Mouse (Mus musculus) MEL (cell line): ENCODE measurements around the gene Ctcf. TPM values are rescaled to one million over a fixed set of nuclear protein-coding genes. Genes with fewer than 3 reads are reported as not detected.

ENCODE experiments used
- DNase-seq: peaks from one replicate; pipeline ENCODE4 v3.0.0; 2011; ENCODE audit warnings: low read depth, low spot score
- H3K27ac ChIP-seq: 2 replicates; pipeline ENCODE4 v1.5.1; 2012; ENCODE audit warnings: low read depth, mild to moderate bottlenecking, control low read depth, low read length, moderate library complexity; ENCODE audit not compliant: control insufficient read depth
- H3K27me3 ChIP-seq, 2 experiments: fragments of 150-350 bp in 1 of 2; sonication (generic) in 1 of 2; 2 replicates each; pipeline ENCODE4 v1.6.1; 2012; ENCODE audit warnings: low read length in 2 of 2, mild to moderate bottlenecking in 2 of 2, improper control_type of control experiment in 1 of 2, moderate library complexity in 1 of 2; ENCODE audit not compliant: insufficient read depth in 2 of 2, control insufficient read depth in 1 of 2
- H3K36me3 ChIP-seq, 2 experiments: 2 replicates each; pipeline ENCODE4 v1.6.1; 2012 to 2014; ENCODE audit warnings: low read length in 2 of 2, improper control_type of control experiment in 1 of 2, inconsistent platforms in 1 of 2, mild to moderate bottlenecking in 1 of 2; ENCODE audit not compliant: insufficient read depth in 2 of 2, control insufficient read depth in 1 of 2
- H3K4me1 ChIP-seq, 2 experiments: fragments of 150-350 bp in 1 of 2; sonication (generic) in 1 of 2; 2 replicates each; pipeline ENCODE4 v1.6.1; 2012; ENCODE audit warnings: low read length in 2 of 2, improper control_type of control experiment in 1 of 2, mild to moderate bottlenecking in 1 of 2; ENCODE audit not compliant: insufficient read depth in 2 of 2, control insufficient read depth in 1 of 2
- H3K4me3 ChIP-seq, 2 experiments: fragments of 150-350 bp in 1 of 2; sonication (generic) in 1 of 2; 2 replicates each; pipeline ENCODE4 v1.5.1; 2012; ENCODE audit warnings: low read depth in 2 of 2, low read length in 2 of 2, mild to moderate bottlenecking in 2 of 2, moderate library complexity in 2 of 2, control low read depth in 1 of 2, improper control_type of control experiment in 1 of 2; ENCODE audit not compliant: control insufficient read depth in 1 of 2, insufficient read depth in 1 of 2
- H3K79me2 ChIP-seq: 2 replicates; pipeline ENCODE4 v1.6.1; 2012; ENCODE audit warnings: mild to moderate bottlenecking, low read length, moderate library complexity; ENCODE audit not compliant: control insufficient read depth, poor library complexity, insufficient read depth
- H3K9ac ChIP-seq: 2 replicates; pipeline ENCODE4 v1.6.1; 2012; ENCODE audit warnings: low read depth, mild to moderate bottlenecking, control low read depth, low read length, moderate library complexity; ENCODE audit not compliant: control insufficient read depth, poor library complexity, severe bottlenecking
- H3K9me3 ChIP-seq: fragments of 150-350 bp; sonication (generic); replicated peaks from 2 replicates; pipeline ENCODE4 v1.6.1; 2012; ENCODE audit warnings: mild to moderate bottlenecking, low read length, improper control_type of control experiment, moderate library complexity; ENCODE audit not compliant: insufficient read depth
- BHLHE40 ChIP-seq: IDR thresholded peaks from 2 replicates; pipeline ENCODE4 v1.6.1; 2012; ENCODE audit warnings: low read depth, mild to moderate bottlenecking, inconsistent platforms, low read length, improper control_type of control experiment, borderline replicate concordance
- CTCF ChIP-seq, 3 experiments: IDR thresholded peaks in 2 of 3; conservative IDR thresholded peaks in 1 of 3; 2 replicates each; pipeline ENCODE4 v1.5.1; 2011 to 2012; ENCODE audit warnings: low read length in 3 of 3, low read depth in 2 of 3, mild to moderate bottlenecking in 2 of 3, improper control_type of control experiment in 1 of 3, inconsistent platforms in 1 of 3, mixed read lengths in 1 of 3, moderate library complexity in 1 of 3; ENCODE audit not compliant: control insufficient read depth in 1 of 3, insufficient read depth in 1 of 3, poor library complexity in 1 of 3, severe bottlenecking in 1 of 3
- KAT2A ChIP-seq: conservative IDR thresholded peaks from 2 replicates; pipeline ENCODE4 v1.6.1; 2012; ENCODE audit warnings: low read depth, low read length, improper control_type of control experiment, inconsistent platforms
- MAX ChIP-seq: IDR thresholded peaks from 2 replicates; pipeline ENCODE4 v1.6.1; 2011; ENCODE audit warnings: low read length, improper control_type of control experiment
- MEF2A ChIP-seq: IDR thresholded peaks from 2 replicates; pipeline ENCODE4 v1.6.1; 2014; ENCODE audit warnings: low read depth, mild to moderate bottlenecking, inconsistent platforms, low read length, improper control_type of control experiment; ENCODE audit not compliant: poor library complexity, insufficient replicate concordance, severe bottlenecking; ENCODE audit errors: extremely low read depth
- MXI1 ChIP-seq: IDR thresholded peaks from 2 replicates; pipeline ENCODE4 v1.6.1; 2011; ENCODE audit warnings: mild to moderate bottlenecking, low read depth, low read length, improper control_type of control experiment
- MYC ChIP-seq: IDR thresholded peaks from 2 replicates; pipeline ENCODE4 v1.6.1; 2011; ENCODE audit warnings: low read depth, mild to moderate bottlenecking, low read length, improper control_type of control experiment, moderate library complexity
- NELFE ChIP-seq: IDR thresholded peaks from 2 replicates; pipeline ENCODE4 v1.6.1; 2011; ENCODE audit warnings: low read depth, low read length, improper control_type of control experiment
- POLR2A ChIP-seq, 2 experiments: IDR thresholded peaks; 2 replicates each; pipeline ENCODE4 v1.6.1; 2011 to 2012; ENCODE audit warnings: low read length in 2 of 2, mild to moderate bottlenecking in 2 of 2, control low read depth in 1 of 2, improper control_type of control experiment in 1 of 2, low read depth in 1 of 2, moderate library complexity in 1 of 2; ENCODE audit not compliant: control insufficient read depth in 1 of 2, insufficient read depth in 1 of 2, poor library complexity in 1 of 2
- POLR2AphosphoS2 ChIP-seq: IDR thresholded peaks from 2 replicates; pipeline ENCODE4 v1.6.1; 2011; ENCODE audit warnings: low read length, improper control_type of control experiment
- RCOR1 ChIP-seq: IDR thresholded peaks from 2 replicates; pipeline ENCODE4 v1.6.1; 2012; ENCODE audit warnings: low read depth, mild to moderate bottlenecking, inconsistent platforms, low read length, improper control_type of control experiment
- TAL1 ChIP-seq: IDR thresholded peaks from 2 replicates; pipeline ENCODE4 v1.6.1; 2012; ENCODE audit warnings: mild to moderate bottlenecking, inconsistent platforms, low read length, moderate library complexity, mixed read lengths
- TBP ChIP-seq: IDR thresholded peaks from 2 replicates; pipeline ENCODE4 v1.8.0; 2011; ENCODE audit warnings: low read depth, low read length, improper control_type of control experiment
- UBTF ChIP-seq: IDR thresholded peaks from 2 replicates; pipeline ENCODE4 v1.6.1; 2012; ENCODE audit warnings: low read depth, mild to moderate bottlenecking, inconsistent platforms, low read length, improper control_type of control experiment, moderate library complexity, borderline replicate concordance; ENCODE audit not compliant: insufficient read depth
- polyA plus RNA-seq, 2 experiments: library from polyadenylated mRNA; stranded (reverse) in 1 of 2; unstranded in 1 of 2; fragments of >175 nt in 1 of 2; fragments of >200 nt in 1 of 2; gene quantifications; 2 replicates each; pipeline versions ENCODE4 v1.2.1 to v1.2.4; 2012; ENCODE audit warnings: low replicate concordance in 2 of 2, low read depth in 1 of 2; ENCODE audit not compliant: insufficient read length in 2 of 2, insufficient read depth in 1 of 2, missing spikeins in 1 of 2
- total RNA-seq: library from RNA; depleted of rRNA; stranded (reverse); fragments of 300-350 nt; gene quantifications from 2 replicates; pipeline ENCODE4 v1.2.3, GENCODE M21; 2012

Gene Ctcf
- total and polyA plus RNA-seq, 3 experiments: 40.7 to 670 (median 87.1) TPM

DNA sequence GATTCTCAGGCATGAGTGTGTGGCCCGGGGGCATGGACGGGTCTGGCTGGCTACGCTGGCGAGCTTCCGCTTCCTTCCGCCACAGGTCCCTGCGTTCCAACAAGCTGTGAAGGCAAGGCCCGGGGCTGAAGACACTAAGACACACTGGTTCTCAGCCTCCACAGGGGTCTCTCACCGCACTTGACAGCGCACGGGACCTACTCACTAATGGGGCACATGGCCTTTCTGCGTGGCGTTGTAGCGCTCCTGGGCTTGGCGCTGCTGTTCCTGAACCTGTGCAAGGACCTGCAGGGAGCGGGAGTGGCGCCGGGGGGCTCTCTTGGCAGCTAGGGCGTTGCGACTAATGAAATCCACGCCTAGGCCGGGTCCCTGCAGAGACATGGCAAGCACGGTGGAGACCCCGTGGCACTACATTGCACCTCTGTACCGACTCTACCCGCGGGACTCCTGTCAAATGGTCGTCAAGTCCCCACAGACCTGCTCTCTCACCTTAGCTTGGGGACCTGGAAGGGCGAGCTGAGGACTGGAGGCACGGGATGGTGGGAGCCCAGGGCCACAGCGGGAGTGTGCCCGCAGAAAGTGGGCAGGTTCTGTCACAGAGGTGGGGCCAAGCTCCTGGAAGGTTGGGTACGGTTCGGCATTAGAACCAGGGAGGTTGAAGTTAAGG, 67.9 kb downstream of the Ctcf start:
- no peaks in the 10 kb centered on the region for H3K27me3 ChIP-seq
- no peak overlapping the region for H3K4me3 ChIP-seq
- H3K36me3 ChIP-seq: peaks cover 0 to 11% of the 10 kb centered on the region in 2 experiments; a peak in 2 of 4 replicates
- TF ChIP-seq MYC (no peak), RCOR1 (no peak)
- H3K9me3 ChIP-seq: no peaks in the 10 kb centered on the region
- H3K79me2 ChIP-seq: peaks cover 18% of the 10 kb centered on the region
- H3K27ac ChIP-seq: no peak overlapping the region
- DNase-seq: no peak
- peaks cover 5 to 19% of the 10 kb centered on the region in 2 experiments; a peak in 3 of 4 replicates for H3K4me1 ChIP-seq
- no peak overlapping the region for H3K9ac ChIP-seq

DNA sequence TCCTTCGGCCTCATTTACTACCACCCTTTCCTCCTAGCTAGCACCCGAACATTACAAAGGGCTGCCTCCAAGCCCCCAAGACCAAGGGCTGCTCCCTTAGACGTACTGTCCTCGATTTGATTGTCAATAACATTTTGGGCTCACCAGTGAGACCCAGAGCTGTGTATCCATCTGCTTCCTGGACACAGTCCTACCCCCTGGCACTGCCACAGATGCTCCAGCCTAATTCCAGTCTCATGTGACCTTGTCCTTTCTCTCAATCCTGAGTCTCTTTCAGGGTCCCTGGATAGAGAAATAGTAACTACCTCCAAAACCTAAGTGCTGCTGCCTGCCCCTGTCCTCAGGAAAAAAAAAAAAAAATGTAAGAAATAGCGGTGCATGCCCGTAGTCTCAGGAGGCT, 68.6 kb downstream of the Ctcf start:
- H3K27me3 ChIP-seq: no peaks in the 10 kb centered on the region
- H3K4me3 ChIP-seq: no peak overlapping the region
- no peak for TF ChIP-seq BHLHE40
- no peak for TF ChIP-seq KAT2A
- TF ChIP-seq NELFE: no peak
- TF ChIP-seq MEF2A: no peak
- no peak for TF ChIP-seq TAL1
- TF ChIP-seq CTCF (IDR thresholded peaks at IDR 0.05 in 2 of 3, conservative IDR thresholded peaks at IDR 0.05 in 1 of 3; ENCODE audit: control insufficient read depth in 1 of 3, insufficient read depth in 1 of 3, low read depth in 2 of 3, low read length in 3 of 3, poor library complexity in 1 of 3, severe bottlenecking in 1 of 3): no peak
- no peak for TF ChIP-seq POLR2AphosphoS2
- TF ChIP-seq TBP: no peak
- no peak for TF ChIP-seq POLR2A (IDR thresholded peaks at IDR 0.05; ENCODE audit: control insufficient read depth in 1 of 2, insufficient read depth in 1 of 2, low read depth in 1 of 2, low read length in 2 of 2, poor library complexity in 1 of 2)
- no peak for TF ChIP-seq UBTF
- TF ChIP-seq, all 39 proteins: peak for 0
- H3K9ac ChIP-seq: no peak overlapping the region
- H3K4me1 ChIP-seq: peaks cover 5 to 18% of the 10 kb centered on the region in 2 experiments; a peak in 3 of 4 replicates
- H3K36me3 ChIP-seq: peaks cover 0 to 11% of the 10 kb centered on the region in 2 experiments; a peak in 2 of 4 replicates
- no peaks in the 10 kb centered on the region for H3K9me3 ChIP-seq
- no peak for DNase-seq
- H3K27ac ChIP-seq: no peak overlapping the region
- peaks cover 18% of the 10 kb centered on the region for H3K79me2 ChIP-seq

DNA sequence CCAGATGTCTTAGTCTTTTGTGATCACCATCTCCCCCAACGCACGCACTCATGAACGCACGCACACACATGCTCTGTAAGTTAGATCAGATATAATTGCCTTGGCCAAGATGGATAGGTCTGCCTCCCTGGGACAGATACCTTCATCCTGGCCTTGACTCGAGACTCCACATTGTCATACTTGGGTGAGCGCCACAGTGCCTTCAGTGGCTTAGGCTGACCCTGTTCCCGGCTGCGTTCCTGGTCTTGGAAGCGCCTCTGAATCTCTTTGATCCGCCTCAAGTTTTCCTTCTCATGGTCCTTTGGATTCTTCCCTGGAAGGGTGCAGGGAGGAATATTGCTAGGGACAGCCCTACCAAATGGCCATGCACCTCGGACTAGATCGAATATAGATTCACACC, 70.1 kb downstream of the Ctcf start:
- H3K27ac ChIP-seq: no peak overlapping the region
- DNase-seq: no peak
- peak overlapping the region; percentile 90 for H3K9ac ChIP-seq
- peaks cover 0 to 11% of the 10 kb centered on the region in 2 experiments; a peak in 2 of 4 replicates for H3K36me3 ChIP-seq
- peak overlapping the region in 1 of 2 experiments; percentile 11; a peak in 2 of 4 replicates for H3K4me3 ChIP-seq
- H3K27me3 ChIP-seq: no peaks in the 10 kb centered on the region
- peaks cover 5 to 13% of the 10 kb centered on the region in 2 experiments; a peak in 3 of 4 replicates for H3K4me1 ChIP-seq
- TF ChIP-seq MXI1 (0 out of 2 replicates have a peak, but pooled peaks have one; percentile 7), POLR2A (IDR thresholded peaks at IDR 0.05; ENCODE audit: control insufficient read depth in 1 of 2, insufficient read depth in 1 of 2, low read depth in 1 of 2, low read length in 2 of 2, poor library complexity in 1 of 2) (no peak), MAX (no peak)
- H3K9me3 ChIP-seq: no peaks in the 10 kb centered on the region
- peaks cover 14% of the 10 kb centered on the region for H3K79me2 ChIP-seq
